Mouse (Mus musculus) C2C12 (cell line): ENCODE results near the gene 4930455H04Rik.

Source experiments
- CEBPB ChIP-seq: IDR thresholded peaks from one replicate; pipeline ENCODE4 v1.6.1; 2011; ENCODE audit warnings: low read depth, mild to moderate bottlenecking, control low read depth, moderate library complexity
- CTCF ChIP-seq: IDR thresholded peaks from one replicate; pipeline ENCODE4 v1.5.1; 2011; ENCODE audit not compliant: control insufficient read depth, insufficient read depth, insufficient read length
- FOSL1 ChIP-seq: IDR thresholded peaks from one replicate; pipeline ENCODE4 v1.8.0; 2011; ENCODE audit warnings: mild to moderate bottlenecking, low read length; ENCODE audit not compliant: poor library complexity, insufficient read depth, severe bottlenecking
- MAX ChIP-seq: IDR thresholded peaks from one replicate; pipeline ENCODE4 v1.6.1; 2011; ENCODE audit warnings: mild to moderate bottlenecking, control low read depth
- MYOD1 ChIP-seq: IDR thresholded peaks from one replicate; pipeline ENCODE4 v1.6.1; 2011; ENCODE audit warnings: low read depth; ENCODE audit not compliant: control insufficient read depth, insufficient read length
- MYOG ChIP-seq: IDR thresholded peaks from one replicate; pipeline ENCODE4 v1.6.1; 2011; ENCODE audit not compliant: control insufficient read depth, insufficient read length; ENCODE audit errors: extremely low read depth
- USF1 ChIP-seq: IDR thresholded peaks from one replicate; pipeline ENCODE4 v1.6.1; 2011; ENCODE audit warnings: low read depth, mild to moderate bottlenecking, control low read depth, moderate library complexity

DNA sequence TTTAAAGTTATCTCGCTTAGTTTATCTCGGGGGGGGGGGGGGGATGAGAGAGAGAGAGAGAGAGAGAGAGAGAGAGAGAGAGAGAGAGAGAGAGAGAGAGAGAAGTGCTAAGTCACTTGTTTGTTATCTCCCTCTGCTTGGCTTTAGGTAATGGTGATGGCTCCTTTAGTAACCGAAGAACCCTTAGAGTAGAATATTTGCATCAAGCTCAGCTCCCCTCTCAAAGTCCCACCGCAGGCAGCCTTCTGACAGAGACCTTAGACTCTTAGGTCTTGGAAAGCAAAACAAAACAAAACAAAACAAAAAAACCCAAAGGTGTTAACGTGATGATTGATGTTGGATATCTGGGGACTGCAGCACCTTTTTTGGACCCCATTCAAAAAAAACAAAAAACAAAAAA, 936 bp downstream of the 4930455H04Rik start:
- TF ChIP-seq MAX = no peak
- no peak for TF ChIP-seq MYOG
- TF ChIP-seq CTCF = no peak
- TF ChIP-seq MYOD1 = no peak
- TF ChIP-seq USF1 = no peak
- no peak for TF ChIP-seq CEBPB
- TF ChIP-seq FOSL1 = no peak
